In the genomic region with DNA sequence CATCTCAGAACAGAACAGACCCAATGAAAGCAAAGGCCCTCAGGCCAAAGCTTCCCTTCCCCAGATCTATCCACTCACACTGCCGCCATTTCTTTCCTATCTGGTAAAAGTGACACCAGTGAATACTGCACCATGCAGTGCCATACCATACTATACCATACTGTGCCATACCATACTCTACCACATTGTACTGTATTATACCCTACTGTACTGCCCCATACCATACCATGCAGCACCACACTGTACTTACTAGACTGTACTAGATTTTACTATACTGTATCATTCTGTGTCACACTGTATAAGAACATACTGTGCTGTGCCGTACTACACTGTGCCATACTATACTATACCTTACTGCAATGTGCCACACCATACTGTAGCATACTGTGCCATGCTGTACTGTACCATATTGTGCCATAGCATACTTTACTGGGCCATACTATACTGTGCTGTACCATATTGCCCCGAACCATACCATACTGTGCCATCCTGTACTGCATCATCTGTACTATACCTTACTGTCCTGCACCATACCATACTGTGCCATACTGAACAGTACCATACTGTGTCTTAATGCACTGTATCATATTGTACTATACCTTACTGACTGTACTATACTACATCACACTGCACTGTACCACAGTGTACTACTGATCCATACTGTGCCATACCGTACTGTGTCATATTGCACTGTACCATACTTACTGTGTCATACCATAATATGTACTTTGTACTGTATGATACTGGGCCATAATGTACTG, we compare ENCODE assay signal across 13 mouse cellular contexts.
DNase-seq lines count a peak whose midpoint lies in the region; ATAC-seq lines count a peak whose summit lies in the region.
"Had no signal": no experiment of that assay in that cellular context is flagged by ENCODE, and none has a peak within 500 bp of the region (broad histone marks: within the 10 kb centered on the region; RNA-seq: fewer than 3 reads in every experiment).

No protein-coding gene starts in this region.

- H3K9ac ChIP-seq in forebrain, embryonic 12.5 days: no peak overlapping the region
- H3K9ac ChIP-seq in forebrain, embryonic 16.5 days (replicated peaks; ENCODE audit: low read depth, low read length): no peak overlapping the region
- no peak overlapping the region for H3K9ac ChIP-seq in limb, embryonic 11.5 days (ENCODE audit: low read length)
- no peak overlapping the region for H3K9ac ChIP-seq in embryonic facial prominence, embryonic 14.5 days (ENCODE audit: low read depth, low read length)
- no peak overlapping the region for H3K9ac ChIP-seq in midbrain, embryonic 12.5 days (replicated peaks)
- H3K9ac ChIP-seq: intestine, embryonic 15.5 days; lung, embryonic 14.5 days had no signal

- no peaks in the 10 kb centered on the region for H3K9me3 ChIP-seq in forebrain, embryonic 12.5 days
- H3K9me3 ChIP-seq in forebrain, embryonic 16.5 days (ENCODE audit: control insufficient read depth, low read length): no peaks in the 10 kb centered on the region
- H3K9me3 ChIP-seq in limb, embryonic 11.5 days (ENCODE audit: control insufficient read depth, low read length): no peaks in the 10 kb centered on the region
- H3K9me3 ChIP-seq in limb, embryonic 10.5 days (replicated peaks): no peaks in the 10 kb centered on the region
- H3K9me3 ChIP-seq in embryonic facial prominence, embryonic 14.5 days (ENCODE audit: control insufficient read depth, low read length): no peaks in the 10 kb centered on the region
- no peaks in the 10 kb centered on the region for H3K9me3 ChIP-seq in midbrain, embryonic 12.5 days
- H3K9me3 ChIP-seq: intestine, embryonic 15.5 days had no signal

- ATAC-seq in forebrain, embryonic 12.5 days (ENCODE audit: low FRiP score): 0 out of 2 replicates have a peak, but pooled peaks have one; percentile 33
- no peak for ATAC-seq in forebrain, embryonic 16.5 days
- ATAC-seq in limb, embryonic 11.5 days (ENCODE audit: insufficient number of reproducible peaks, low FRiP score, low TSS enrichment, low read depth): peak; percentile 31; the same call in 1 of the 2 replicates
- ATAC-seq in embryonic facial prominence, embryonic 14.5 days (ENCODE audit: low read depth): 0 out of 2 replicates have a peak, but pooled peaks have one; percentile 9
- peak; percentile 9; the same call in 1 of the 2 replicates for ATAC-seq in midbrain, embryonic 12.5 days (ENCODE audit: low FRiP score, low read depth)
- ATAC-seq: intestine, embryonic 15.5 days had no signal

- no peak overlapping the region for H3K4me3 ChIP-seq in forebrain, embryonic 12.5 days (replicated peaks)
- no peak overlapping the region for H3K4me3 ChIP-seq in forebrain, embryonic 16.5 days (replicated peaks; ENCODE audit: low read length)
- H3K4me3 ChIP-seq in limb, embryonic 11.5 days (ENCODE audit: low read depth, low read length): no peak overlapping the region
- no peak overlapping the region for H3K4me3 ChIP-seq in limb, embryonic 10.5 days
- H3K4me3 ChIP-seq in embryonic facial prominence, embryonic 14.5 days (ENCODE audit: low read depth, low read length): no peak overlapping the region
- H3K4me3 ChIP-seq in midbrain, embryonic 12.5 days: no peak overlapping the region
- H3K4me3 ChIP-seq: intestine, embryonic 15.5 days had no signal

- no peaks in the 10 kb centered on the region for H3K36me3 ChIP-seq in forebrain, embryonic 12.5 days (replicated peaks)
- no peaks in the 10 kb centered on the region for H3K36me3 ChIP-seq in forebrain, embryonic 16.5 days (ENCODE audit: control insufficient read depth, insufficient read depth)
- no peaks in the 10 kb centered on the region for H3K36me3 ChIP-seq in limb, embryonic 11.5 days (ENCODE audit: control insufficient read depth, insufficient read depth, low read length)
- no peaks in the 10 kb centered on the region for H3K36me3 ChIP-seq in limb, embryonic 10.5 days
- no peaks in the 10 kb centered on the region for H3K36me3 ChIP-seq in embryonic facial prominence, embryonic 14.5 days (ENCODE audit: control insufficient read depth, insufficient read depth, low read length)
- no peaks in the 10 kb centered on the region for H3K36me3 ChIP-seq in midbrain, embryonic 12.5 days
- H3K36me3 ChIP-seq: intestine, embryonic 15.5 days had no signal

- no peak for DNase-seq in limb, embryonic 11.5 days (ENCODE audit: low spot score)
- DNase-seq in limb, embryonic 10.5 days (ENCODE audit: low spot score): no peak
- no peak for DNase-seq in embryonic facial prominence, embryonic 14.5 days (ENCODE audit: low spot score)
- DNase-seq in thymus, postnatal 0 days (ENCODE audit: low spot score): no peak
- DNase-seq in layer of hippocampus, adult 9-10 months (ENCODE audit: low spot score): no peak
- DNase-seq: adrenal gland, postnatal 36 days; cerebellum, adult 11-12 months; lung, embryonic 14.5 days; thymus, postnatal 14 days had no signal

- no peak overlapping the region for H3K4me2 ChIP-seq in forebrain, embryonic 12.5 days
- no peak overlapping the region for H3K4me2 ChIP-seq in forebrain, embryonic 16.5 days (ENCODE audit: low read length)
- no peak overlapping the region for H3K4me2 ChIP-seq in limb, embryonic 11.5 days (ENCODE audit: low read depth, severe bottlenecking)
- no peak overlapping the region for H3K4me2 ChIP-seq in embryonic facial prominence, embryonic 14.5 days (ENCODE audit: low read depth, low read length)
- no peak overlapping the region for H3K4me2 ChIP-seq in midbrain, embryonic 12.5 days (replicated peaks)
- H3K4me2 ChIP-seq: intestine, embryonic 15.5 days; lung, embryonic 14.5 days had no signal

- H3K4me1 ChIP-seq in forebrain, embryonic 12.5 days: no peaks in the 10 kb centered on the region
- no peaks in the 10 kb centered on the region for H3K4me1 ChIP-seq in forebrain, embryonic 16.5 days (replicated peaks; ENCODE audit: control insufficient read depth, insufficient read depth, low read length)
- H3K4me1 ChIP-seq in limb, embryonic 11.5 days (ENCODE audit: control insufficient read depth, insufficient read depth, low read length): no peaks in the 10 kb centered on the region
- no peaks in the 10 kb centered on the region for H3K4me1 ChIP-seq in limb, embryonic 10.5 days
- no peaks in the 10 kb centered on the region for H3K4me1 ChIP-seq in embryonic facial prominence, embryonic 14.5 days (ENCODE audit: control insufficient read depth, insufficient read depth, low read length)
- H3K4me1 ChIP-seq in midbrain, embryonic 12.5 days: no peaks in the 10 kb centered on the region
- H3K4me1 ChIP-seq: intestine, embryonic 15.5 days had no signal

- no peaks in the 10 kb centered on the region for H3K27me3 ChIP-seq in forebrain, embryonic 12.5 days
- no peaks in the 10 kb centered on the region for H3K27me3 ChIP-seq in forebrain, embryonic 16.5 days (replicated peaks; ENCODE audit: control insufficient read depth, insufficient read depth, low read length)
- no peaks in the 10 kb centered on the region for H3K27me3 ChIP-seq in limb, embryonic 11.5 days (ENCODE audit: control insufficient read depth, insufficient read depth, low read length)
- H3K27me3 ChIP-seq in limb, embryonic 10.5 days (ENCODE audit: low read depth, poor library complexity, severe bottlenecking): no peaks in the 10 kb centered on the region
- no peaks in the 10 kb centered on the region for H3K27me3 ChIP-seq in embryonic facial prominence, embryonic 14.5 days (replicated peaks; ENCODE audit: control insufficient read depth, insufficient read depth, low read length)
- H3K27me3 ChIP-seq in midbrain, embryonic 12.5 days: no peaks in the 10 kb centered on the region
- H3K27me3 ChIP-seq: intestine, embryonic 15.5 days had no signal

- WGBS in forebrain, embryonic 12.5 days: 93% methylated on average over 4 of the region's 4 CpGs
- WGBS in forebrain, embryonic 16.5 days: 97% methylated on average over 4 of the region's 4 CpGs
- WGBS in limb, embryonic 11.5 days: 90% methylated on average over 4 of the region's 4 CpGs
- WGBS in limb, embryonic 10.5 days: 92% methylated on average over 4 of the region's 4 CpGs
- WGBS in embryonic facial prominence, embryonic 14.5 days: 95% methylated on average over 4 of the region's 4 CpGs
- 90% methylated on average over 4 of the region's 4 CpGs for WGBS in midbrain, embryonic 12.5 days

- H3K27ac ChIP-seq in forebrain, embryonic 12.5 days: no peak overlapping the region
- H3K27ac ChIP-seq in forebrain, embryonic 16.5 days (ENCODE audit: low read length): no peak overlapping the region
- no peak overlapping the region for H3K27ac ChIP-seq in limb, embryonic 11.5 days (replicated peaks; ENCODE audit: low read depth, low read length)
- H3K27ac ChIP-seq in limb, embryonic 10.5 days: no peak overlapping the region
- no peak overlapping the region for H3K27ac ChIP-seq in embryonic facial prominence, embryonic 14.5 days (replicated peaks; ENCODE audit: low read depth, low read length)
- H3K27ac ChIP-seq in midbrain, embryonic 12.5 days (replicated peaks): no peak overlapping the region
- H3K27ac ChIP-seq: intestine, embryonic 15.5 days had no signal
